Mouse (Mus musculus) forebrain, embryonic 13.5 days (tissue): Measurements from ENCODE around the gene Serpinb1c. TPM values are rescaled to one million over a fixed set of nuclear protein-coding genes. Genes with fewer than 3 reads are reported as not detected.
"Not testable (repeated sequence)": the region's sequence is repeated elsewhere in the genome, so short reads cannot be mapped to it uniquely, and the experiment has no call there.

Source experiments
- ATAC-seq: fragments of 200-750 bp; cut with Nextera tagmentation; 2 replicates; pipeline ENCODE4 v1.8.0; 2017
- H3K27ac ChIP-seq: fragments of 300-500 bp; sonication (generic); 2 replicates; pipeline ENCODE4 v1.5.1; 2015; ENCODE audit warnings: inconsistent platforms, mild to moderate bottlenecking, moderate library complexity
- H3K27me3 ChIP-seq: fragments of 300-500 bp; sonication (generic); 2 replicates; pipeline ENCODE4 v1.6.1; 2015; ENCODE audit warnings: mild to moderate bottlenecking, inconsistent platforms
- H3K36me3 ChIP-seq: fragments of 300-500 bp; sonication (generic); 2 replicates; pipeline ENCODE4 v1.6.1; 2015; ENCODE audit warnings: mild to moderate bottlenecking, inconsistent platforms; ENCODE audit not compliant: poor library complexity, severe bottlenecking
- H3K4me1 ChIP-seq: fragments of 300-500 bp; sonication (generic); 2 replicates; pipeline ENCODE4 v1.6.1; 2015; ENCODE audit warnings: inconsistent platforms
- H3K4me2 ChIP-seq: fragments of 300-500 bp; sonication (generic); 2 replicates; pipeline ENCODE4 v1.6.1; 2015; ENCODE audit warnings: inconsistent platforms, mild to moderate bottlenecking, moderate library complexity
- H3K4me3 ChIP-seq: fragments of 300-500 bp; sonication (generic); 2 replicates; pipeline ENCODE4 v1.5.1; 2015; ENCODE audit warnings: mild to moderate bottlenecking, inconsistent platforms
- H3K9ac ChIP-seq: fragments of 300-500 bp; sonication (generic); 2 replicates; pipeline ENCODE4 v1.6.1; 2015; ENCODE audit warnings: mild to moderate bottlenecking, inconsistent platforms
- H3K9me3 ChIP-seq: fragments of 300-500 bp; sonication (generic); replicated peaks from 2 replicates; pipeline ENCODE4 v1.6.1; 2016; ENCODE audit warnings: inconsistent platforms
- WGBS: fragments of 180-500 bp; shearing (Covaris S2); methylation state at CpG from one replicate; pipeline ENCODE4 v1.1.7; 2015; 5-methylcytosine and 5-hydroxymethylcytosine counted together
- polyA plus RNA-seq: library from polyadenylated mRNA; unstranded; fragments of >200 nt; fragmentation: Nextera tagmentation; extraction: Ambion mirVana; gene quantifications from 2 replicates; pipeline ENCODE4 v1.2.1, GENCODE M21; 2015

The Serpinb1c gene
- polyA plus RNA-seq, 1 experiment from 2014 or later = not detected

- no peaks in the 10 kb centered on the region for H3K36me3 ChIP-seq
- no peaks in the 10 kb centered on the region for H3K4me1 ChIP-seq
- 32% methylated on average over 8 of the region's 8 CpGs for WGBS
Measured at GRCm38 (mm10) chr13:32903211-32903873, 5.3 kb upstream of the Serpinb1c start.

GRCm38 (mm10) chr13:32902481-32903015 lies 4.5 kb upstream of the Serpinb1c start:
- Histone ChIP-seq H3K4me3 (no peak overlapping the region), H3K27ac (no peak overlapping the region), H3K4me2 (no peak overlapping the region), H3K36me3 (no peaks in the 10 kb centered on the region), H3K9me3 (no peaks in the 10 kb centered on the region), H3K4me1 (no peaks in the 10 kb centered on the region), H3K27me3 (no peaks in the 10 kb centered on the region), H3K9ac (no peak overlapping the region)
- peak; percentile 84 for ATAC-seq
- WGBS = 8% methylated on average over 4 of the region's 4 CpGs

More at GRCm38 (mm10) chr13:32903211-32903873, 5.3 kb upstream of the Serpinb1c start:
- Histone ChIP-seq H3K27ac (no peak overlapping the region), H3K9me3 (no peaks in the 10 kb centered on the region), H3K9ac (no peak overlapping the region), H3K4me3 (no peak overlapping the region), H3K27me3 (no peaks in the 10 kb centered on the region), H3K4me2 (no peak overlapping the region)
- peak; percentile 95 for ATAC-seq

GRCm38 (mm10) chr13:32900639-32901038 lies 2.6 kb upstream of the Serpinb1c start:
- 26% methylated on average over 2 of the region's 2 CpGs for WGBS
- no peaks in the 10 kb centered on the region for H3K36me3 ChIP-seq
- peak; percentile 39; the same call in 1 of the 2 replicates for ATAC-seq
- H3K4me1 ChIP-seq = no peaks in the 10 kb centered on the region
- no peak overlapping the region for H3K27ac ChIP-seq
- H3K9ac ChIP-seq = no peak overlapping the region
- H3K4me2 ChIP-seq = no peak overlapping the region
- H3K27me3 ChIP-seq = no peaks in the 10 kb centered on the region
- H3K9me3 ChIP-seq = no peaks in the 10 kb centered on the region
- no peak overlapping the region for H3K4me3 ChIP-seq

GRCm38 (mm10) chr13:32899114-32899513 lies 1.1 kb upstream of the Serpinb1c start:
- not testable (repeated sequence) for H3K4me1 ChIP-seq, H3K4me2 ChIP-seq, H3K36me3 ChIP-seq, H3K27ac ChIP-seq, H3K4me3 ChIP-seq, H3K9me3 ChIP-seq, H3K27me3 ChIP-seq, ATAC-seq, H3K9ac ChIP-seq
- 90% methylated on average over 2 of the region's 2 CpGs for WGBS

GRCm38 (mm10) chr13:32896931-32897330 lies 1.1 kb downstream of the Serpinb1c start:
- Histone ChIP-seq H3K27ac (no peak overlapping the region), H3K9me3 (no peaks in the 10 kb centered on the region), H3K4me3 (no peak overlapping the region), H3K9ac (no peak overlapping the region), H3K4me2 (no peak overlapping the region), H3K27me3 (no peaks in the 10 kb centered on the region), H3K4me1 (no peaks in the 10 kb centered on the region), H3K36me3 (no peaks in the 10 kb centered on the region)
- WGBS = 89% methylated on average over 4 of the region's 4 CpGs
- ATAC-seq = no peak

GRCm38 (mm10) chr13:32884755-32885154 lies 13.3 kb downstream of the Serpinb1c start:
- Histone ChIP-seq H3K4me1 (no peaks in the 10 kb centered on the region), H3K27ac (no peak overlapping the region), H3K27me3 (no peaks in the 10 kb centered on the region), H3K36me3 (no peaks in the 10 kb centered on the region), H3K9me3 (no peaks in the 10 kb centered on the region), H3K4me3 (no peak overlapping the region), H3K9ac (no peak overlapping the region), H3K4me2 (no peak overlapping the region)
- no peak for ATAC-seq

GRCm38 (mm10) chr13:32873862-32874261 lies 24.1 kb downstream of the Serpinb1c start:
- Histone ChIP-seq H3K4me3 (no peak overlapping the region), H3K9ac (no peak overlapping the region), H3K27me3 (no peaks in the 10 kb centered on the region), H3K27ac (no peak overlapping the region), H3K9me3 (no peaks in the 10 kb centered on the region), H3K4me2 (no peak overlapping the region), H3K4me1 (no peaks in the 10 kb centered on the region), H3K36me3 (no peaks in the 10 kb centered on the region)
- ATAC-seq = no peak
- 65% methylated on average over 1 of the region's 1 CpGs for WGBS

- ATAC-seq = no peak
- no peak overlapping the region for H3K4me2 ChIP-seq
- no peaks in the 10 kb centered on the region for H3K9me3 ChIP-seq
- WGBS = 84% methylated on average over 5 of the region's 5 CpGs
- H3K27ac ChIP-seq = no peak overlapping the region
- H3K4me1 ChIP-seq = no peaks in the 10 kb centered on the region
- H3K4me3 ChIP-seq = no peak overlapping the region
- no peaks in the 10 kb centered on the region for H3K36me3 ChIP-seq
- H3K27me3 ChIP-seq = no peaks in the 10 kb centered on the region
- H3K9ac ChIP-seq = no peak overlapping the region
Measured at GRCm38 (mm10) chr13:32868843-32869242, 29.2 kb downstream of the Serpinb1c start.

- ATAC-seq, H3K36me3 ChIP-seq, H3K4me2 ChIP-seq, H3K27me3 ChIP-seq, H3K9ac ChIP-seq, H3K4me1 ChIP-seq, H3K27ac ChIP-seq, H3K4me3 ChIP-seq, H3K9me3 ChIP-seq: not testable (repeated sequence)
- WGBS = 86% methylated on average over 4 of the region's 4 CpGs
Measured at GRCm38 (mm10) chr13:32868233-32868632, 29.8 kb downstream of the Serpinb1c start.

GRCm38 (mm10) chr13:32867030-32867429 lies 31.0 kb downstream of the Serpinb1c start:
- 43% methylated on average over 2 of the region's 2 CpGs for WGBS

GRCm38 (mm10) chr13:32866484-32866883 lies 31.5 kb downstream of the Serpinb1c start:
- Histone ChIP-seq H3K36me3 (no peaks in the 10 kb centered on the region), H3K4me1 (no peaks in the 10 kb centered on the region), H3K27ac (no peak overlapping the region), H3K4me2 (no peak overlapping the region), H3K27me3 (no peaks in the 10 kb centered on the region), H3K9ac (no peak overlapping the region), H3K4me3 (no peak overlapping the region), H3K9me3 (no peaks in the 10 kb centered on the region)
- WGBS = 5% methylated on average over 9 of the region's 9 CpGs
- peak; percentile 85 for ATAC-seq

More at GRCm38 (mm10) chr13:32867030-32867429, 31.0 kb downstream of the Serpinb1c start:
- Histone ChIP-seq H3K4me1 (no peaks in the 10 kb centered on the region), H3K4me2 (no peak overlapping the region), H3K27ac (no peak overlapping the region), H3K4me3 (no peak overlapping the region), H3K9ac (no peak overlapping the region), H3K36me3 (no peaks in the 10 kb centered on the region), H3K27me3 (no peaks in the 10 kb centered on the region), H3K9me3 (no peaks in the 10 kb centered on the region)
- no peak for ATAC-seq

GRCm38 (mm10) chr13:32865591-32865990 lies 32.4 kb downstream of the Serpinb1c start:
- no peaks in the 10 kb centered on the region for H3K4me1 ChIP-seq
- no peak overlapping the region for H3K4me3 ChIP-seq
- no peak overlapping the region for H3K9ac ChIP-seq
- H3K27me3 ChIP-seq = no peaks in the 10 kb centered on the region
- ATAC-seq = no peak
- WGBS = 54% methylated on average over 2 of the region's 2 CpGs
- no peaks in the 10 kb centered on the region for H3K9me3 ChIP-seq
- no peak overlapping the region for H3K4me2 ChIP-seq
- H3K27ac ChIP-seq = no peak overlapping the region
- H3K36me3 ChIP-seq = no peaks in the 10 kb centered on the region

GRCm38 (mm10) chr13:32864529-32864928 lies 33.5 kb downstream of the Serpinb1c start:
- not testable (repeated sequence) for H3K4me2 ChIP-seq, H3K4me3 ChIP-seq, ATAC-seq, H3K36me3 ChIP-seq, H3K27ac ChIP-seq, H3K4me1 ChIP-seq, H3K9me3 ChIP-seq, H3K9ac ChIP-seq, H3K27me3 ChIP-seq
- WGBS = 89% methylated on average over 3 of the region's 3 CpGs
